Mouse (Mus musculus): ENCODE results near the gene Fam234b.

GRCm38 (mm10) chr6:135236576-135236975, 38.8 kb downstream of the Fam234b start:
- TF ChIP-seq FLI1 (IDR thresholded peaks at IDR 0.05; ENCODE audit: low read length) (no peak), GATA1 (IDR thresholded peaks at IDR 0.05; ENCODE audit: borderline replicate concordance, low read length) (no peak)
